ENCODE assay signal across 19 mouse cellular contexts in the genomic region with DNA sequence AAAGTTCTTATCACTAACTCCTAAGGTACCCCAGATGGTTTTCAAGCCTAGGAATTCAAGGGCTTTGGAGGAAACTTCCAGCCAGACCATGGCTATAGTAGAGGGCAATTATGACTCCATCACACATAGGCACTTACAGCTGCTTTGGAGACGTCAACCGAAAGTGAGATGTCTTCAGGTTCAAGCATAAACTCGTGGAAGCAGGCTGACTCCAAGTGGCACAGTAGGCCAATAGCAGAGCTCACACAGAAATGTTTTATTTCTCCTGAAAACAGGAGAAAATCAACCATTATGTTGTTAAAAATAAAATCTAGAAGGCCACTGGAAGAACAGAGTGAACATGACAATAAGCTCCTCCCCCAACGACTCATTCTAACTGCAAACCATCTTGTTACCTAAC. TPM values are rescaled to one million over a fixed set of nuclear protein-coding genes. Genes with fewer than 3 reads are reported as not detected.
"Had no signal": no experiment of that assay in that cellular context is flagged by ENCODE, and none has a peak within 500 bp of the region (broad histone marks: within the 10 kb centered on the region; RNA-seq: fewer than 3 reads in every experiment).

No protein-coding gene starts in this region.

- H3K36me3 ChIP-seq: liver, embryonic 13.5 days; midbrain, embryonic 15.5 days; neural tube, embryonic 13.5 days; stomach, embryonic 15.5 days had no signal

- H3K4me2 ChIP-seq: liver, embryonic 13.5 days; midbrain, embryonic 11.5 days; midbrain, embryonic 15.5 days; neural tube, embryonic 13.5 days; stomach, embryonic 15.5 days had no signal

- H3K9me3 ChIP-seq: liver, embryonic 13.5 days; midbrain, embryonic 15.5 days; neural tube, embryonic 13.5 days; stomach, embryonic 15.5 days had no signal

- H3K4me3 ChIP-seq: liver, embryonic 13.5 days; midbrain, embryonic 15.5 days; myocyte; neural tube, embryonic 13.5 days; stomach, embryonic 15.5 days had no signal

- H3K9ac ChIP-seq: liver, embryonic 13.5 days; midbrain, embryonic 15.5 days; neural tube, embryonic 13.5 days; stomach, embryonic 15.5 days had no signal

- ATAC-seq: midbrain, embryonic 15.5 days had no signal

- H3K27ac ChIP-seq: kidney, postnatal 0 days; liver, embryonic 13.5 days; midbrain, embryonic 15.5 days; neural tube, embryonic 13.5 days; stomach, embryonic 15.5 days had no signal

- H3K4me1 ChIP-seq: liver, embryonic 13.5 days; midbrain, embryonic 15.5 days; neural tube, embryonic 13.5 days; stomach, embryonic 15.5 days had no signal

- DNase-seq: kidney, adult 2 months; kidney, postnatal 25 days; liver, embryonic 13.5 days; lung, adult 2 months; lung, postnatal 14 days; lung, postnatal 4 days; retina, postnatal 1 day; right cerebral cortex, postnatal 25 days; spleen, adult 18-20 months; thymus, postnatal 36 days had no signal

- H3K27me3 ChIP-seq: liver, embryonic 13.5 days; midbrain, embryonic 15.5 days; neural tube, embryonic 13.5 days; stomach, embryonic 15.5 days had no signal

RNA-seq across cellular contexts. Expression of a gene that starts 37.4 kb away (rescaled TPM):
- total RNA-seq: layer of hippocampus, postnatal 10 days; left cerebral cortex, postnatal 25 days had no signal
- polyA plus RNA-seq: kidney, embryonic 14.5 days; myocyte had no signal
